9 mouse cellular contexts compared by ENCODE assay signal in genomic region chr9:55199348-55199747, GRCm38 (mm10). TPM values are rescaled to one million over a fixed set of nuclear protein-coding genes. Genes with fewer than 3 reads are reported as not detected.
A peak's percentile ranks its signal among the peaks of the same experiment; 100 is the strongest.
DNase-seq lines count a peak whose midpoint lies in the region; ATAC-seq lines count a peak whose summit lies in the region.
"Had no signal": no experiment of that assay in that cellular context is flagged by ENCODE, and none has a peak within 500 bp of the region (broad histone marks: within the 10 kb centered on the region; RNA-seq: fewer than 3 reads in every experiment).

No protein-coding gene starts in this region.

- ATAC-seq in forebrain, embryonic 16.5 days, result peak; percentile 43; the same call in 1 of the 2 replicates
- ATAC-seq in forebrain, embryonic 11.5 days (replicated peaks; ENCODE audit: low FRiP score), result no peak
- ATAC-seq in midbrain, embryonic 14.5 days (ENCODE audit: low FRiP score, low TSS enrichment), result no peak
- ATAC-seq in midbrain, embryonic 16.5 days, result no peak
- no peak for ATAC-seq in hindbrain, embryonic 16.5 days
- ATAC-seq: CD4-positive, CD25-positive, alpha-beta regulatory T cell, adult 4 months had no signal

- no peak overlapping the region for H3K4me2 ChIP-seq in forebrain, embryonic 16.5 days (ENCODE audit: low read length)
- H3K4me2 ChIP-seq in forebrain, embryonic 11.5 days (ENCODE audit: low read depth, low read length, severe bottlenecking), result no peak overlapping the region
- no peak overlapping the region for H3K4me2 ChIP-seq in midbrain, embryonic 14.5 days (ENCODE audit: low read length)
- H3K4me2 ChIP-seq in midbrain, embryonic 16.5 days (ENCODE audit: low read length), result no peak overlapping the region
- H3K4me2 ChIP-seq in hindbrain, embryonic 16.5 days (ENCODE audit: low read length), result no peak overlapping the region

- no peak overlapping the region for H3K27ac ChIP-seq in forebrain, embryonic 16.5 days (ENCODE audit: low read length)
- H3K27ac ChIP-seq in forebrain, embryonic 11.5 days (ENCODE audit: low read depth, low read length), result no peak overlapping the region
- H3K27ac ChIP-seq in midbrain, embryonic 14.5 days (replicated peaks; ENCODE audit: low read depth, low read length), result no peak overlapping the region
- H3K27ac ChIP-seq in midbrain, embryonic 16.5 days (ENCODE audit: low read length), result no peak overlapping the region
- no peak overlapping the region for H3K27ac ChIP-seq in hindbrain, embryonic 16.5 days (ENCODE audit: low read depth, low read length)

- no peaks in the 10 kb centered on the region for H3K9me3 ChIP-seq in forebrain, embryonic 16.5 days (ENCODE audit: control insufficient read depth, low read length)
- H3K9me3 ChIP-seq in forebrain, embryonic 11.5 days (ENCODE audit: control insufficient read depth, low read length), result no peaks in the 10 kb centered on the region
- no peaks in the 10 kb centered on the region for H3K9me3 ChIP-seq in midbrain, embryonic 14.5 days (ENCODE audit: control insufficient read depth, low read length)
- H3K9me3 ChIP-seq in midbrain, embryonic 16.5 days (replicated peaks; ENCODE audit: control insufficient read depth, low read length, poor library complexity, severe bottlenecking), result no peaks in the 10 kb centered on the region
- H3K9me3 ChIP-seq in hindbrain, embryonic 16.5 days (ENCODE audit: control insufficient read depth, low read length), result no peaks in the 10 kb centered on the region

- DNase-seq in forebrain, embryonic 11.5 days (ENCODE audit: low spot score), result no peak
- DNase-seq in midbrain, embryonic 14.5 days, result peak; percentile 17
- peak; percentile 60 to 72 for DNase-seq in cerebellum, postnatal 36 days
- peak; percentile 19 for DNase-seq in retina, postnatal 7 days (ENCODE audit: low read depth, low spot score)
- DNase-seq in urinary bladder, postnatal 36 days (ENCODE audit: low spot score in 2 of 2), result no peak

- H3K4me1 ChIP-seq in forebrain, embryonic 16.5 days (replicated peaks; ENCODE audit: control insufficient read depth, insufficient read depth, low read length), result no peaks in the 10 kb centered on the region
- H3K4me1 ChIP-seq in forebrain, embryonic 11.5 days (replicated peaks; ENCODE audit: control insufficient read depth, insufficient read depth, low read length), result no peaks in the 10 kb centered on the region
- H3K4me1 ChIP-seq in midbrain, embryonic 14.5 days (ENCODE audit: control insufficient read depth, insufficient read depth, low read length), result no peaks in the 10 kb centered on the region
- H3K4me1 ChIP-seq in midbrain, embryonic 16.5 days (ENCODE audit: control insufficient read depth, insufficient read depth, low read length), result no peaks in the 10 kb centered on the region
- H3K4me1 ChIP-seq in hindbrain, embryonic 16.5 days (ENCODE audit: control insufficient read depth, insufficient read depth, low read depth, low read length), result no peaks in the 10 kb centered on the region

- no peak overlapping the region for H3K4me3 ChIP-seq in forebrain, embryonic 16.5 days (replicated peaks; ENCODE audit: low read length)
- no peak overlapping the region for H3K4me3 ChIP-seq in forebrain, embryonic 11.5 days (ENCODE audit: low read depth, low read length)
- no peak overlapping the region for H3K4me3 ChIP-seq in midbrain, embryonic 14.5 days (replicated peaks; ENCODE audit: low read depth, low read length)
- H3K4me3 ChIP-seq in midbrain, embryonic 16.5 days (ENCODE audit: low read depth, low read length), result no peak overlapping the region
- H3K4me3 ChIP-seq in hindbrain, embryonic 16.5 days (ENCODE audit: low read length), result no peak overlapping the region

- peaks cover 3% of the 10 kb centered on the region; the same call in 1 of the 2 replicates for H3K36me3 ChIP-seq in forebrain, embryonic 16.5 days (ENCODE audit: control insufficient read depth, insufficient read depth)
- H3K36me3 ChIP-seq in forebrain, embryonic 11.5 days (ENCODE audit: control insufficient read depth, insufficient read depth, low read length), result no peaks in the 10 kb centered on the region; the same call in 1 of the 2 replicates
- peaks cover 19% of the 10 kb centered on the region for H3K36me3 ChIP-seq in midbrain, embryonic 14.5 days (ENCODE audit: control insufficient read depth, insufficient read depth, low read length)
- H3K36me3 ChIP-seq in midbrain, embryonic 16.5 days (ENCODE audit: control insufficient read depth, insufficient read depth, low read length), result peaks cover 9% of the 10 kb centered on the region; the same call in 1 of the 2 replicates
- peaks cover 2% of the 10 kb centered on the region; the same call in 1 of the 2 replicates for H3K36me3 ChIP-seq in hindbrain, embryonic 16.5 days (ENCODE audit: control insufficient read depth, insufficient read depth, low read length)

- WGBS in forebrain, embryonic 16.5 days, result 48% methylated on average over 2 of the region's 2 CpGs
- 84% methylated on average over 2 of the region's 2 CpGs for WGBS in forebrain, embryonic 11.5 days
- WGBS in midbrain, embryonic 14.5 days, result 64% methylated on average over 2 of the region's 2 CpGs
- 43% methylated on average over 2 of the region's 2 CpGs for WGBS in midbrain, embryonic 16.5 days
- 56% methylated on average over 2 of the region's 2 CpGs for WGBS in hindbrain, embryonic 16.5 days

- H3K9ac ChIP-seq in forebrain, embryonic 16.5 days (replicated peaks; ENCODE audit: low read depth, low read length), result no peak overlapping the region
- no peak overlapping the region for H3K9ac ChIP-seq in forebrain, embryonic 11.5 days (ENCODE audit: low read length)
- H3K9ac ChIP-seq in midbrain, embryonic 14.5 days (replicated peaks; ENCODE audit: low read length), result no peak overlapping the region
- H3K9ac ChIP-seq in midbrain, embryonic 16.5 days (ENCODE audit: low read depth, low read length), result no peak overlapping the region
- H3K9ac ChIP-seq in hindbrain, embryonic 16.5 days (ENCODE audit: low read depth, low read length), result no peak overlapping the region

- no peaks in the 10 kb centered on the region for H3K27me3 ChIP-seq in forebrain, embryonic 16.5 days (replicated peaks; ENCODE audit: control insufficient read depth, insufficient read depth, low read length)
- no peaks in the 10 kb centered on the region for H3K27me3 ChIP-seq in forebrain, embryonic 11.5 days (ENCODE audit: control insufficient read depth, insufficient read depth, low read length)
- H3K27me3 ChIP-seq in midbrain, embryonic 14.5 days (ENCODE audit: control insufficient read depth, insufficient read depth, low read length), result no peaks in the 10 kb centered on the region
- H3K27me3 ChIP-seq in midbrain, embryonic 16.5 days (ENCODE audit: control insufficient read depth, insufficient read depth, low read depth, low read length), result no peaks in the 10 kb centered on the region
- H3K27me3 ChIP-seq in hindbrain, embryonic 16.5 days (replicated peaks; ENCODE audit: control insufficient read depth, insufficient read depth, low read length), result no peaks in the 10 kb centered on the region

RNA-seq across cellular contexts. Expression of gene Fbxo22, which starts 9.4 kb away (rescaled TPM):
- polyA plus RNA-seq in forebrain, embryonic 16.5 days (2015; fragmentation: Nextera tagmentation; extraction: Ambion mirVana), result 91.4 and 93.5 TPM in 2 replicates
- polyA plus RNA-seq in forebrain, embryonic 11.5 days (2014; fragmentation: Nextera tagmentation; extraction: Ambion mirVana), result 87.5 and 87.8 TPM in 2 replicates
- polyA plus RNA-seq in midbrain, embryonic 14.5 days (2014; fragmentation: Nextera tagmentation; extraction: Ambion mirVana), result 76.2 and 90.4 TPM in 2 replicates
- polyA plus RNA-seq in midbrain, embryonic 16.5 days (2015; fragmentation: Nextera tagmentation; extraction: Ambion mirVana), result 85.9 and 89.9 TPM in 2 replicates
- polyA plus RNA-seq in hindbrain, embryonic 16.5 days (2015; fragmentation: Nextera tagmentation; extraction: Ambion mirVana), result 84.3 and 85.7 TPM in 2 replicates

RNA-seq across cellular contexts. Expression of gene Ube2q2, which starts 50.7 kb away (rescaled TPM):
- 36.0 and 39.7 TPM in 2 replicates for polyA plus RNA-seq in forebrain, embryonic 16.5 days (2015; fragmentation: Nextera tagmentation; extraction: Ambion mirVana)
- 46.1 and 49.4 TPM in 2 replicates for polyA plus RNA-seq in forebrain, embryonic 11.5 days (2014; fragmentation: Nextera tagmentation; extraction: Ambion mirVana)
- 45.8 and 47.1 TPM in 2 replicates for polyA plus RNA-seq in midbrain, embryonic 14.5 days (2014; fragmentation: Nextera tagmentation; extraction: Ambion mirVana)
- 38.1 and 38.7 TPM in 2 replicates for polyA plus RNA-seq in midbrain, embryonic 16.5 days (2015; fragmentation: Nextera tagmentation; extraction: Ambion mirVana)
- polyA plus RNA-seq in hindbrain, embryonic 16.5 days (2015; fragmentation: Nextera tagmentation; extraction: Ambion mirVana), result 17.7 and 37.0 TPM in 2 replicates

Comparison
In these comparisons a context has a peak if more than half of its experiments do, and no peak if none do; other contexts are left out.
1. DNase-seq: peak in midbrain, embryonic 14.5 days (single experiment), cerebellum, postnatal 36 days (2 of 2) and retina, postnatal 7 days (single experiment); none in forebrain, embryonic 11.5 days (single experiment) and urinary bladder, postnatal 36 days (0 of 2).